Mouse (Mus musculus) cerebellum, adult 9-11 months (tissue): ENCODE measurements around the gene Sergef.
"Not testable (repeated sequence)": the region's sequence is repeated elsewhere in the genome, so short reads cannot be mapped to it uniquely, and the experiment has no call there.

Source experiments
- DNase-seq: peaks from one replicate; pipeline ENCODE4 v3.0.0; 2022

Gene Sergef

DNA sequence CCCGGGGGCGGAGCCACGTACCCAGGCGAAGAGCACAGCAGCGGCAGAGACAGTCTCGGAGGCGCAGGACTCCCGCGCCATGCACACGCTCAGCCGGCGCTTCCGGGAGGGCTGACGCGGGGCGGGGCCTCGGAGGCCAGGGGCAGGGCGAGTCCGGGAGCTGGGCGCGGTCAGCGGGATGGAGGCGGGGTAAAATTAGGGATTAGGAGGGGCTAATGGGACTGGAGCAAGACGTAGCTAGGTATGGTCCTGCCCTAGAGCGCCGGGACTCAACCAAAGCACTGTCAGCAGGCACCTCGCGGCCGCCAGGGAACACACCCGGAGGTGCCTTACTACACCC lies at the start of gene Sergef:
TSS of gene Sergef (minus strand) at position 116 of the 340 bp plus-strand sequence.
- DNase-seq: peak; percentile 96

DNA sequence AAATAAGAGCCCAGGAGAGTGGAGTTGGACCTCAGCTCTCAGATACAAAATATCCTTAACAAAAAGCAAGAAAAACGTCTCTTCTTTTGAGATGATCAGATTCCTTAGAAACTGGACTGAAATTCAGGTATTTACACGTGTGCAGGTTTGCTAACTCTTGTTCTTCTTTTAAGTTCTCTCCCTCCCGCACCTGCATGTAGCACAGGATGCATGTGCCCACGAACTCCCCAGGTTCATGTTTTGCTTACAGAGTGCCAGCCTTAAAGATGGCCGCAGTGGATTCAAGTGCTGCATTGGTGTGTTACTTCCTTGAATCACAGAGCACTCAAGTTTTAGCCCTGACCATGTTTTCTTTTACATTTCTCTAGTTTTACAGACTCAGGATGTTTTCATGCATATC lies 47.2 kb upstream of the Sergef start:
- no peak for DNase-seq

DNA sequence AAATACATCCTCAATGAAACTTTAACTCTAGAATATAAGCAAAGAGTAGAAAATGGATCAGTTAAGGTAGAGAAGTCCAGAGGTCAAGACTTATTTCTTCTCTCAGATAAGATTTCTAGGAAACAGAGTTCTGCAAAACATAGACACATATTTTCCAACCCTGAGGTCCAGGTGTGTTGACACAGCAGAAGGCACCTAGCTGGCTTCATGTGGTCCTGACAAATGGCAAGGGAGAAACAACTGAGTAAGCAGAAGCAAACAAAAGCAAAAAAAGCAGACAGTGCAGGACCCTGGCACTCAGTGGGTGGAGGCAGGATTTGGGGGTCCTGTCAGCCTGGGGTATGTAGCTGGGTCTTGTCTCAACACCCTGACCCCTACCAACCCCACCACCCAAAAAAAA lies 41.1 kb upstream of the Sergef start:
- DNase-seq: no peak

DNA sequence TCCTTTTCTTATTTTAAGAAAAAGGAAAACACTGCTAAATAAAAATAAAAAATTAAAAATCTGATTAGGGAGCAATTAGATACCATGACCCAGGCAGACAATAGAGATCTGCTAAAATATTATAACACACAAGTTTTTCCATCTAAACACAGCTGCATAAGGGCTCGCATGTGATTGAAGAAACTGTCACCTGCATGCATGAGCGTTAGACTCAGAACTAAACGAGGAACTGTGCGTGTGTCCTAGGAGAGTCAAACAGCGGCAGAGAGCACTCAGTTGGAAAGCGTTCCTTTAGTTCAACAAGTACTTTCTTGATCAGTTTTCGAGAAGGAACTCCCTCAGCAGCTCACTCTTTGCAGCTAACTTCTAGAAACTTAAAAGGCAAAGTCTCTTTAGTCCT lies 39.4 kb upstream of the Sergef start:
- not testable (repeated sequence) for DNase-seq

DNA sequence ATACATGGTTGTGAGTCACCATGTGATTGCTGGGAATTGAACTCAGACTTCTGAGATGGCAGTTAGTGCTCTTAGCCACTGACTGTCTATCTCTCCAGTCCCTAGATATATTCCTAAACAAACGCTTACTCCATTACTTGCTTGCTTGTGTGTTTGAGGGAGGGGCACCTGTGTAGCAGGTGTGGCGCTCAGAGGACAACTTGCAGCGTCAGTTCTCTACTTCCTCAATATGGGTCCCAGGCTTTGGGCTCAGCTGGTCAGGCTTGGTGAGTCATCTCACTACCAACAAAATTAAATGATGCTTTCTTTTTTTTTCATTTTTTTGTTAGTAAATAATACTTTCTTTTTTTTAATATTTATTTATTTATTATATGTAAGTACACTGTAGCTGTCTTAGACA lies 38.8 kb upstream of the Sergef start:
- no peak for DNase-seq

DNA sequence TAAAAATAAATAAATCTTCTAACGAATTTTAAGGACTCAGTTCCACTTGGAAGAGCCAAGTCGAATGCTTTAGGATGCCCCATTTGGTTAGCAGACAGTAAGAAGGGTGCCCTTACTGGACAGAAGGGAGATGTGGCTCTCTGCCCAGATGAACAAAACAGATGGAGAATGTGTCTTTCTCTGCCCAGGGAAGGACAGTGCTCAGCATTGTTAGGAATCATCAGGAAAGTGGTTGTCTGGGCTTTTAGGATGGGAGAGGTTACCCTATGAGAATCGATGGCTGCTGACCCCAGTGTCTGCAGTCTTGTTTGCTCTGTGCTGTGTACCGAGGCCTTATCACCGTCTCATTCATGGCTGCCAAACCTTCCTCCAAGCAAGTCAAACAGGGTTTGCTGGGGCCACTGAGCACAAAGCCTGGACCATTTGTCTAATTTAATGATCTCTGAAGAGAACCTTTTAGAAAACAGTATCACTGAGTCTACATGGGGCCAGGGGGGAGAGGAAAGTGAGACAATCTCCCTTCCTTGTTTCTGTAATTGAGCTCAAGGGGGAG lies 37.3 kb upstream of the Sergef start:
- DNase-seq: peak; percentile 79

DNA sequence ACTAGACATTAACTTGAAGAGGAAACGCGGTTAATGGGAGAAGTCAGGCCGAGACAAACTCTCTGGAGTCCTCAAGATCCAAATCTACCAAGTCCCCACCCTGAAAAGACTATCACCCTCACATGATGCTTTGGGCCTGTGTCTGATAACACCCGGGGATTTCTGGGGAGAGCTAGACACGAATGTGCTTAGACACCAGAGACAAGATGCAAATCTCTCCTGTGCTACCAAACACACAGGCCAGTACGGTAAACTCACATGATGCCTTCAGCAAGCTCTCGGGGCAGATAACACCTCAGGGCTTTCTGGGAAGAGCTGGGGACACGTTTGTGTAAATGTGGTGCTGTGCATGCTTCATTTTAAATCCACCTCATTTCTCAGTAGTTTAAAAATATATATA lies 36.3 kb upstream of the Sergef start:
- DNase-seq: no peak

DNA sequence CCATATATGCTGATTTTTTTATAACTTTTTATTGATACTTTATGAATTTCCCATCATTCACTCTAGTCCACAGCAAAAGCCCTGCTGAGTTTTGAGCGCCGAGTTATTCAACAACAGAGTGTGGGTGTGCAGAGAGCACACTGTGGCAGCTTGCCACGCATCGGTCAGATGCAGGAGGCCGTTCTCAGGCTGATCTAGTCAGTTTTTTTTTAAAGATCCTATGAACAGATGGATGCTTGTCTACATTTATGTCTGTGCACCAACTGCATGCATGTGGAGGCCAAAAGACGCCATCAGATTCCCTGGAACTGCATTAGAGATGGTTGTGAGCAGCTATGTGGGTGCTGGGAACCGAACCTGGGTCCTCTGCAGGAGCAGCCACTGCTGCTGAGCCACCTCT lies 35.5 kb upstream of the Sergef start:
- DNase-seq: no peak

DNA sequence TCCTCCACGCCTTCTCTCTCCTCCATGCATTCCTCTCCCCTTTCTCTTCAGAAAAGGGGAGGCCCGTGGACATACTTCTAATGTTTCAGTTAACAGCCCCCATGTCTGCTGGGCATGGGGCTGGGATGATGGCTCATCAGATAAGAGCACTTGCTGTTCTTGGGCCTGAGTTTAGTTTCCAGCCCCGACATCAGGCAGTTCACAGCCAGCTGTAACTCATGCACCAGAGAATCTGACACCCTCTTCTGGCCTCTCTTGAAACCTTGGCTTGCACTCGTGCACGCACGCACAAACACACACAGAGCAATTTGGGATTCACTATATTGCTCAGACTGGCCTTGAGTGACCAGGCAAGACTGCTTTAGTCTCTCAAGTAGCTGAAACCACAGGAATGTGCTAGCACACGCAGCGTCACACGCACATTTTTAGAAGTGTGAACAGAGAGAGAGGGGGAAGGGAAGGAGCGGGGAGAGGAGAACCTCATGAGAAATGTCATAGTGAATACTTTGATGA lies 32.6 kb upstream of the Sergef start, which contains the start of gene Tph1:
TSS of gene Tph1 (minus strand) at position 378 of the 513 bp plus-strand sequence.
- DNase-seq: no peak

DNA sequence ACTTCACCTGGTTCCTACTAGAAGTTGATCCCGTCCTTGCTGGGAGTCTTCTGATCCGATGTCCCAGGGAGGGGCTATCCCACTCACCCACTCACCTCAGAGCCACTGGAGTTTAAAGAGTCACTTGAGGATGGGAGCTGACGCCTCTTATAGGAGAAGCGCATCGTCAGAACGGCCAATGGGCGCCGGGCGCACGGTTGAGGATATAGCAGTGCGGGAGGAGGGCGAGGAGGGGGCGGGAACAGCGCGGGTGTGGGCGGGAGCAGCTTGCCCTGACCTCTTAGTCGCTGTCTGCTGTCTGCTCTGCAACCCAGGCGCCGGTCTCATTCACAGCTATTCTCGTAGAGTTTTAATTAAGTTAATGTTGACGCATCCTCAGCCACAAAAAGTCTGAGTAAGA lies 27.6 kb upstream of the Sergef start:
- DNase-seq: no peak

DNA sequence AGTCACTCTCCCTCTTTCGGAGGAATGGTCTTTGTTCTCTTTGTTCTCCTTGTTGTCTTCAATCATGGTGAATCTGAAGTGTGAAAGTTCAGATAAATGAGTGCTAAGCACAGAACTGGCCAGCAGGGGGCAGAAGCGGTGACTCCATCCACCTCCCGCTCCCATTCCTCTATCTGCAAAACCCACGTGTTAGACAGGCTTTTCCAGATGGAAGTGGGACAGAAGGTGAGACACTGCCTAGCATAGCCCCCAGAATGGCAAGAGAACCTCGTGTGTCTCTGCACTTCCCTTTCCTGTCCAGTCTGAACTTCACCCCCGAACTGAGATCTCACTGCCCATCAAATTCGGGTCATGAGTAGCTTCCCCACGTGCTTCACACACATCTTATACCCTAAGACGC lies 25.6 kb upstream of the Sergef start:
- DNase-seq: no peak

DNA sequence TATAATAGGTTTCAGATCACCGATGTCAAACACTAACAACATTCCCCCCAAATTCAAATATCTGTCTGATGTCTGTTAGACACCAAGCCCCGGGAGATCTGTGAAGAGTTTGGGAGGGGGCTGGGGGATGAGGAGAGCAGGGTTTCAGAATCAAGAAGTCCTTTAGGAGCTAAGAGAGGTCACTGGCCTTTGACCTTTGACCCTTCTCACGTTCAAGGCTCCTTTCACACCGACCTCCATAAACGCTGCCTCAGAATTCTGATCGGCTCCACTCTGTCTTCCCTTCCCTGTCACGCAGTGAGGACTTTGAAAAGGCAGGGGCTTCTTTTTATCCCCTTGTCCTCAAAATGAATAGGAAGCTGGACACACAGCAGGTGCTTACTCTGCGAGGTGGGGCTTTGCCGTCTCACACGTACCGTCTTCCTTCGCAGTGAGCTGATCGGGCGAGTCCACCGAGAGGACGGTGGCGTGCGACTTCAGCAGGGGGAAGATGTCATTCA lies 22.0 kb upstream of the Sergef start:
- no peak for DNase-seq

DNA sequence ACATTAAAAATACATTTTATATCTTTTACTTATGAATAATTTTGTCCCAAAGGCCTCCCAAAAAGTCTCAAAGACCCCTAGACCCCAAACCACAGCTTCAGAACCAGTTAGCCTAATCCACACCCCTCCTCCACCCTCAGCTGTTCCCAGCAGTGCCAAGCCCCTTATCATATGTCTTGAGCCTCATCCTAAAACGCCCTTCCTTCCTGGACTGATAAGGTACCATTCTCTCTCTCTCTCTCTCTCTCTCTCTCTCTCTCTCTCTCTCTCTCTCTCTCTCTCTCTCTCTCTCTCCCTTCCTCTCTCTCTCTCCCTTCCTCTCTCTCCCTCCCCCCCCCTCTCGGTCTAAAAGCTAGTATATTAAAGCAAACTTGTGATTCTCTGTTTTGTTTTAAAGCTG lies 12.7 kb upstream of the Sergef start:
- DNase-seq: no peak

DNA sequence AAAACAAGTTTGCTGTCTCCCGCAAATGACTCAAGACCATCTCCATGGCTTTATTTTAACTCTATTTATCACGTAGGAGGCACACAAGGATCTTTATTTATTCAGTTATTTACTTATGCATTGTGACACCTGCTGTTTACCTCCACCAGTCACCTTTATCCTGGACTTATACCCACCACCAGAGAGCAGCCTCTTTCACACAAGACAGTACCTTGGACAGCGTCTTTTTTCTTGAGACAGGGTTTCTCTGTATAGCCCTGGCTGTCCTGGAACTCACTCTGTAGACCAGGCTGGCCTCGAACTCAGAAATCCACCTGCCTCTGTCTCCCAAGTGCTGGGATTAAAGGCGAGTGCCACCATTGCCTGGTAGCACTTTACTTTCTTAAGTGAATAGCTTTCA lies 10.6 kb upstream of the Sergef start:
- not testable (repeated sequence) for DNase-seq

DNA sequence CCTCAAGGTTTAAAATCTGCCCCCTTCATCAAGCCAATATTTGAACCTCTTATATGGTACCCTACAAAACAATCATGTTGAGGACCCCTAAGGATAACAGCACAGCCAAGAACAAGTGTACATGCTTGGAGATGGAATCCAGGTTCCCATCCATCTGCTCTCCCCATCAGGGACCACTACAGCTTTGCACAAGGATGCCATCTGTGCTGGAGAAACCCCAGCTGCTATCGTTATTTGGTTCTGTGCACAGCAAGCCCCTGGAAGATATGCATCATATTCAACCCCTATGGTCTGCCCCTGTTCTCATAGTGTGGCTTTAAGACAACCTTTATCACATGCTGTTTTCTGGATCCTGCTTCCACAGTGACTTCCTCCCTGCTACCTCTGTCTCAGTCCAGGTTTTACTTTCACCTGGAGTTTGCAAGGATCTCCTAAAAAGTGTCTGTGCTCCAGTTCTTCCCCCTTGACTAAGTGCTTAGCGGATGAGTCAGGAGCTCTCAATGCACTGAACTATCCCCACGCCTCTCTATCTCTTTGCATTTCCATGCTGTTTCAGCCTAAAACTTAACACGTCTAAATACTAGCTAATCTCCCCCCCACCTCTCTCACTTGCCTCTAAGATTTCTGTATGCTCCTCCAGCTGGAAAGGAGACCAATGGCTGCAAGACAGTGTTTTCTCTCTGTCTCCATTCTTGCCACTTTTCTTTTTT lies 9.0 kb upstream of the Sergef start:
- no peak for DNase-seq

DNA sequence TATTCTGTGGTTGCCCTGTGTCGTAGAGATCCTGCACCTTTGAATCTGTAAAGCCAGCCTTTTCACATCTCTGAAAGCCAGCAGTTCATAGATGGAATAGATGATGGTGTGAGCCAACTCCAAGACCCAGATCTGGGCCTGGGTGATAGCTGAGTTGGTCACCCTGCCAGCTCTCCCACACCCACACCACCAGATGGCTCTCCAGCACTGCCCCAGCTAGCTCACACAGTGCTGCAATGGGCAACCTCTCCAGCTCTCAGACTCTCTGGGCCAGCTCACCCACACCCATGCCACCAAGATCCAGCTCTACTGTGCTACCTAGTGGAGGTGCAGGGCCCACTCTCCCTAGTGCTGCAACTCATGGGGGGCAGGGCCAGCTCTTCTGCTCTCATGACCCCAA lies 3.6 kb upstream of the Sergef start:
- DNase-seq: peak; percentile 84

DNA sequence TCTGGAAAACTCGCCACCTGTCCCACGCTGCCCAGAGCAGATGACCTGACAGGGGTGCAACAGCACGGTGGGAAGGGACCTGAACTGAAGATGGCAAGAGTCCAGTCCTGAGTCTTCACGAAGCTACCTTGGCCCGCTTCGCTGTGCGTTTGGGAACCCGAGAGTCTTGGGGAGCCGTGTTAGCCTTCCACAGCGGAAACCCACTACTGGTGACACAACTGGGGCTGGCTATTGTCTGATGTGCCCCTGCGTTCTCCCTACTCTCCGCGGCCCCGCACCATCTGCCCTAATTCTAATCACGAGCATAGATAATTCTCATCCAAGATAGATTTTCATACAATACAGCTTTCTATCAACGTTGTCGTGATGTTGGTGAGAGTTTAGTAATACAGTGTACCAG lies 455 bp upstream of the Sergef start:
- no peak for DNase-seq

DNA sequence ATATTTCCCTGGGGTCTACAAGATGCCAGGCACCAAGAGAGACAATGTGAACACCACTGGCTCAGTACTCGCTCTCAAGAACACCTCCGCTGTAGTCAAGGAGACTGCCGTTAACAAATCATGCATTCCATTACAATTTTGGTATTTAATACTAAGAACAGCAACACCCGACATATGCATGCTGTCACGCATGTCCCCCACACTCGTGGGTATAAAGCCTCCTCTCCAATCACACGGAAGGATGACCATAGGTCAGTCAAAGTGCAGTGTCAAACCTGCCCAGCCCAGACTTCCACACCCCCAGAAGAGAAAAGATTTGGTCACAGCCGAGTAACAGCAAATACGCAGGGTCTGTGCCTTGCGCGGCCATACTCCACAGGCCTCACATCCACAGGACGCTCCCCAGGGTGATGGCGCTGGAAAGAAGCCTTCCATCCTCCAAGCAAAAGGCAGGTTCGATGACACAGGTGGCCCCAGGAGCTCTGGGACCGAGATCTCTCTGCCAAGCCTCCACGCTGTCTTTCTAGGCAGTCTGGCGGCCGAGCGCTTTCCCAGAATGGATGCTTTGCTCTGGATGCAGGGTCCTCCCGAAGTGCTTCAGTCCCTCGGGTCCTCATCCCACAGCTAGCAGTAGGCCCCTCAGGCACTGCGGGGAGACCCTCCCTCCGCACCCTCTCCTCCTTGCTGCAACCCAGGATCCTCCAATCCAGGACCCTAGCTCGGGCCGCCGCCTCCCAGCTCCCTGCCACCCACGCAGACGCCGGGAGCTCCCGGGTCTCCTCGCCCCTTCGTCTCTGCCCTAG lies 517 bp downstream of the Sergef start:
- no peak for DNase-seq

DNA sequence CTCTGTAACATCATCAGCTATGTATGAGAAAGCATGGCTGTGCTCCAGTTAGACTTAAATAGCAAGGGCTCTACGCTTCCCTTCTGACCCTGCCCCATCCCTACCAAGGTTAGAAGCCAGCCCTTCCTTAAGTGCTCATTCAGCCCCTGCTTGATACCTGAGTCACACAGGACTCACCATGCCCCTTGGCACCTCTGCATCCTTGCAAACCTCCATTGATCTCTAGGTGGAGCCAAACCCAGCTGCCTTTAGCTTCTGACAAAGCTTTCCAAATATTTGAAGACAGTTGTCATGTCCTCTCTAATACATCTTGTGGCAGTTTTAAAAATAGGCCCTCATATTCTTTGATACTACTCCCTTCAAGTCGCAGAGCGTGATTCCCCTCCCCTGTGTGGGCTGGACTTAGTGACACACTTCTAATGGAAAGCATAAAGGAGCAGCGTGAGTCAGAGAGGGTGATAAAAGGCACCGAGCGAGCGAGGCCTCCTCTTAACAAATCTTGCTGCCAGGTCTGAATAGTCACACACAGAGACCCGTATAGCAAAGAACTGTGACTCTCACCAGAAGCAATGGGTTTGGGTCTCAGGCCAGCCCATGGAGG lies 11.1 kb downstream of the Sergef start:
- DNase-seq: no peak

DNA sequence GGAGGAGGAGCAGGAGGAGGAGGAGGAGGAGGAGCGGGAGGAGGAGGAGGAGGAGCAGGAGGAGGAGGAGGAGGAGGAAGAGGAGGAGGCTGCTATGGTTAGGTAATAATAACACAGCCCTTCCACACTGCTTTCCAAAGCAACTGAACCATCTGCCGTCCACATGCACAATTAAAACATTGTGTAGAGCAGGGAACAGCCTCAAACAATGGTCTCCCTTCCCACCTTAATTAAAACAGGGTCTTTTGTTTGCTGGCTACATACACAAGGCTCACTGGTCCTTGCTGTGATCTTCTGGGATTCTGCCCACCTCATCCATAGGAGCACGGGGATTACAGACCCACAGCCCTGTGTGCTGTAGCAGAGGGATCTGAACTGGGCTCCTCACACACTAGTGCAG lies 15.6 kb downstream of the Sergef start:
- DNase-seq: no peak

DNA sequence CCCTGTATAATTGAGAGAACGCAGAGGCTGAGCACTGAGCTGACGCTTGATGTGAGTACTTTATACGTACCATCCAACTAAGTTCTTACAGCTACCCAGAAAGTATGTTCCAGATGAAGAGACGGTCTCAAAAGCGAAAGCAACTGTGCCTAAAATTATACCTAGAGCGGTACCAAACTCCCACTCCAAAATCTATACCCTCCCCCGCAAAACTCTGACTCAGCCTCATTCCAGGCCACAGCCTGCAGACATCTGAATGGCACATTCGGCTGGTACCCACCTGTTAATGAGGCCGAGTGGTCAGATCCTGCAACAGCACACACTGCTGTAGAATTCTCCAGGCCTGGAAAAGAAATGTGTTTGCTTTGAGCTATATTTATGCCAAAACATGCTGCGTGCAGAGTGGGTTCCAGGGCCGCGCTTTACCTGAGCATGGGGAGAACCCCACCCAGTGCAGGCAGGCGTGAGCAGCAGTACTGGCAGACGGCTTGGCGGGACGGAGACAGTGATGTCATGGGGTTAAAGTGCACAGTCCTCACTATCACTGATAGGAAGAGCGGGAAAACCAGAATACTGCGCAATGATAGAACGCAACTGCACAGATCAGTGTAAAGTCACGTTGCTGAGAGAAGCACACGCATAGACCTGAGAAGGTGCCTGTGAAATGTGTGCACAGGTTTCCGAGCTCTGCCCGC lies 21.0 kb downstream of the Sergef start:
- no peak for DNase-seq

DNA sequence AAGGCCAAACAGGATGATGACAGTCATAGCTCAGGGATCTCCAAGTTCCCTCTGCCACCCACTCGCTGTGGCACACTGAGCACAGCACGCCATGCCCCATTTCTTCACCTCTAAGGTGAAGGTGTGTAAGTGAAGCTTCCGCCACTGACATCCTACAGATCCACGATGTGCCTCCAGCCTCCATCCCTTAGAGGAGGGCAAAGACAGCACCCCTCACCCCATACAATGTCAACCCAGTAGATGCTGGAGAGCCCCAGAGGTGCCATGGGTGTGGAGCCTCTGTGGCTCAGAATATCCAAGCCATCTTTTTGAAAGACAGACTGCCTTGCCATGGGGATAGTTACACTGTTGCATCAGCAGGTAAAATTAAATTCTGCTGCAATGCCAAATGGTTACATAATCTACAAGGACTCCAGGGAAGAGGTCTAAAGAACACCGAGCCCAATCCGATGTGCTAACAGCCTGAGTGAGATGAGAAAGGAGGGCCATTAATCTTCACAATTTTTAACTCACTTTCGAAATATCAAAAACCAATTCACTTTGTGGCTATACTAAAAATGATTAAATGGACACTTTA lies 23.1 kb downstream of the Sergef start:
- DNase-seq: no peak
